Mouse (Mus musculus) megakaryocyte progenitor cell, adult 5-6 weeks (primary cell): ENCODE measurements at regions not wholly inside any gene's neighbourhood (a gene's known extent, or its start where the extent isn't known, plus 50 kb on each side); places are given as distances from the start of the nearest gene placed in this dataset.

Source experiments
- ATAC-seq: replicated peaks from 2 replicates; pipeline ENCODE4 v1.8.0; 2016; ENCODE audit warnings: mild to moderate bottlenecking, moderate TSS enrichment, inconsistent platforms; ENCODE audit not compliant: poor library complexity

- ATAC-seq = peak; percentile 60
Measured at GRCm38 (mm10) chr11:86408686-86409579, 51.5 kb upstream of the Med13 start.

- no peak for ATAC-seq
Measured at GRCm38 (mm10) chr11:86409580-86409947, 52.2 kb upstream of the Med13 start.

- no peak for ATAC-seq
Measured at GRCm38 (mm10) chr11:86410521-86410920, 53.1 kb upstream of the Med13 start.

GRCm38 (mm10) chr11:86412772-86413390 is 55.5 kb upstream of the Med13 start:
- no peak for ATAC-seq

GRCm38 (mm10) chr11:86416471-86416870 is 59.1 kb upstream of the Med13 start:
- no peak for ATAC-seq

GRCm38 (mm10) chr11:86417164-86417563 is 59.8 kb upstream of the Med13 start:
- ATAC-seq = no peak

- no peak for ATAC-seq
Measured at GRCm38 (mm10) chr11:86419810-86420483, 62.5 kb upstream of the Med13 start.

GRCm38 (mm10) chr11:86428926-86429325 is 55.5 kb upstream of the Rnft1 start:
- no peak for ATAC-seq

- no peak for ATAC-seq
Measured at GRCm38 (mm10) chr11:86430287-86430686, 54.2 kb upstream of the Rnft1 start.

GRCm38 (mm10) chr11:86431550-86431949 is 52.9 kb upstream of the Rnft1 start:
- ATAC-seq = no peak

GRCm38 (mm10) chr11:86434106-86434505 is 50.4 kb upstream of the Rnft1 start:
- ATAC-seq = no peak
